ENCODE assay signal across 9 mouse cellular contexts in genomic region chr2:37969713-37970485, GRCm38 (mm10).
DNase-seq lines count a peak whose midpoint lies in the region; ATAC-seq lines count a peak whose summit lies in the region.
"Had no signal": no experiment of that assay in that cellular context is flagged by ENCODE, and none has a peak within 500 bp of the region (broad histone marks: within the 10 kb centered on the region; RNA-seq: fewer than 3 reads in every experiment).

No protein-coding gene starts in this region.

- no peak overlapping the region for H3K4me3 ChIP-seq in midbrain, embryonic 10.5 days
- no peak overlapping the region for H3K4me3 ChIP-seq in midbrain, embryonic 16.5 days (ENCODE audit: low read depth, low read length)
- no peak overlapping the region for H3K4me3 ChIP-seq in hindbrain, embryonic 14.5 days (replicated peaks; ENCODE audit: low read length)
- H3K4me3 ChIP-seq in midbrain, embryonic 14.5 days (replicated peaks; ENCODE audit: low read depth, low read length) = no peak overlapping the region

- peaks cover 5% of the 10 kb centered on the region; the same call in 1 of the 2 replicates for H3K27me3 ChIP-seq in midbrain, embryonic 10.5 days (ENCODE audit: low read depth, poor library complexity, severe bottlenecking)
- H3K27me3 ChIP-seq in midbrain, embryonic 16.5 days (ENCODE audit: control insufficient read depth, insufficient read depth, low read depth, low read length) = no peaks in the 10 kb centered on the region
- H3K27me3 ChIP-seq in hindbrain, embryonic 14.5 days (ENCODE audit: control insufficient read depth, insufficient read depth, low read length) = no peaks in the 10 kb centered on the region
- no peaks in the 10 kb centered on the region for H3K27me3 ChIP-seq in midbrain, embryonic 14.5 days (ENCODE audit: control insufficient read depth, insufficient read depth, low read length)

- peak overlapping the region; percentile 76 for H3K27ac ChIP-seq in midbrain, embryonic 10.5 days (replicated peaks)
- H3K27ac ChIP-seq in midbrain, embryonic 16.5 days (ENCODE audit: low read length) = no peak overlapping the region
- 0 out of 2 replicates have a peak overlapping the region, but pooled peaks have one; percentile 3 for H3K27ac ChIP-seq in hindbrain, embryonic 14.5 days
- H3K27ac ChIP-seq in midbrain, embryonic 14.5 days (replicated peaks; ENCODE audit: low read depth, low read length) = no peak overlapping the region; the same call in 1 of the 2 replicates

- H3K9me3 ChIP-seq in midbrain, embryonic 10.5 days (replicated peaks) = no peaks in the 10 kb centered on the region
- no peaks in the 10 kb centered on the region for H3K9me3 ChIP-seq in midbrain, embryonic 16.5 days (replicated peaks; ENCODE audit: control insufficient read depth, low read length, poor library complexity, severe bottlenecking)
- no peaks in the 10 kb centered on the region for H3K9me3 ChIP-seq in hindbrain, embryonic 14.5 days (ENCODE audit: control insufficient read depth, low read length)
- H3K9me3 ChIP-seq in midbrain, embryonic 14.5 days (ENCODE audit: control insufficient read depth, low read length) = no peaks in the 10 kb centered on the region

- no peaks in the 10 kb centered on the region for H3K36me3 ChIP-seq in midbrain, embryonic 10.5 days
- H3K36me3 ChIP-seq in midbrain, embryonic 16.5 days (ENCODE audit: control insufficient read depth, insufficient read depth, low read length) = no peaks in the 10 kb centered on the region
- H3K36me3 ChIP-seq in hindbrain, embryonic 14.5 days (replicated peaks; ENCODE audit: control insufficient read depth, insufficient read depth) = no peaks in the 10 kb centered on the region
- no peaks in the 10 kb centered on the region for H3K36me3 ChIP-seq in midbrain, embryonic 14.5 days (ENCODE audit: control insufficient read depth, insufficient read depth, low read length)

- peak; percentile 41 for DNase-seq in embryo, embryonic 10 days (ENCODE audit: low spot score)
- no peak for DNase-seq in embryo, embryonic 11 days
- DNase-seq in midbrain, embryonic 10.5 days (ENCODE audit: low spot score) = no peak
- no peak for DNase-seq in hindbrain, embryonic 14.5 days (ENCODE audit: low spot score)
- DNase-seq in midbrain, embryonic 14.5 days = peak; percentile 52
- DNase-seq in thymus, postnatal 4 days = no peak
- no peak for DNase-seq in urinary bladder, postnatal 10 days (ENCODE audit: low spot score)
- DNase-seq: thymus, postnatal 25 days had no signal

- H3K4me2 ChIP-seq in midbrain, embryonic 16.5 days (ENCODE audit: low read length) = no peak overlapping the region
- H3K4me2 ChIP-seq in hindbrain, embryonic 14.5 days (replicated peaks) = no peak overlapping the region
- no peak overlapping the region for H3K4me2 ChIP-seq in midbrain, embryonic 14.5 days (ENCODE audit: low read length)

- no peak for ATAC-seq in midbrain, embryonic 16.5 days
- peak; percentile 65; the same call in 1 of the 2 replicates for ATAC-seq in hindbrain, embryonic 14.5 days (ENCODE audit: low FRiP score)
- peak; percentile 63 for ATAC-seq in midbrain, embryonic 14.5 days (ENCODE audit: low FRiP score, low TSS enrichment)

- H3K4me1 ChIP-seq in midbrain, embryonic 10.5 days = peaks cover 13% of the 10 kb centered on the region
- peaks cover 4% of the 10 kb centered on the region; the same call in 1 of the 2 replicates for H3K4me1 ChIP-seq in midbrain, embryonic 16.5 days (ENCODE audit: control insufficient read depth, insufficient read depth, low read length)
- H3K4me1 ChIP-seq in hindbrain, embryonic 14.5 days (replicated peaks; ENCODE audit: control insufficient read depth, insufficient read depth, low read length) = peaks cover 3% of the 10 kb centered on the region; the same call in 1 of the 2 replicates
- H3K4me1 ChIP-seq in midbrain, embryonic 14.5 days (ENCODE audit: control insufficient read depth, insufficient read depth, low read length) = 0 out of 2 replicates have a peak, but pooled peaks cover 3% of the 10 kb centered on the region

- 54% methylated on average over 5 of the region's 5 CpGs for WGBS in midbrain, embryonic 10.5 days
- WGBS in midbrain, embryonic 16.5 days = 35% methylated on average over 5 of the region's 5 CpGs
- whole genome bisulfite sequencing in hindbrain, embryonic 14.5 days = 37% methylated on average over 5 of the region's 5 CpGs
- WGBS in midbrain, embryonic 14.5 days = 40% methylated on average over 5 of the region's 5 CpGs

- H3K9ac ChIP-seq in midbrain, embryonic 16.5 days (ENCODE audit: low read depth, low read length) = no peak overlapping the region
- no peak overlapping the region for H3K9ac ChIP-seq in hindbrain, embryonic 14.5 days
- H3K9ac ChIP-seq in midbrain, embryonic 14.5 days (replicated peaks; ENCODE audit: low read length) = no peak overlapping the region

Comparison
In these comparisons a context has a peak if more than half of its experiments do, and no peak if none do; other contexts are left out.
1. DNase-seq: peak in embryo, embryonic 10 days (single experiment) and midbrain, embryonic 14.5 days (single experiment); none in embryo, embryonic 11 days (single experiment), midbrain, embryonic 10.5 days (single experiment), hindbrain, embryonic 14.5 days (single experiment), thymus, postnatal 4 days (single experiment) and urinary bladder, postnatal 10 days (single experiment).
2. H3K27ac ChIP-seq: peak in midbrain, embryonic 10.5 days (single experiment) and hindbrain, embryonic 14.5 days (single experiment); none in midbrain, embryonic 16.5 days (single experiment) and midbrain, embryonic 14.5 days (single experiment).